Mouse (Mus musculus): ENCODE data around the gene Stard7.

GRCm38 (mm10) chr2:127301883-127302282 is 31.9 kb downstream of the Stard7 start:
- TF ChIP-seq CTCF (IDR thresholded peaks at IDR 0.05; ENCODE audit: low read depth, low read length) (no peak), POLR2A (IDR thresholded peaks at IDR 0.05; ENCODE audit: extremely low read depth, insufficient read depth, low read length) (no peak)

All from liver, adult 2 months (tissue).